Mouse (Mus musculus): ENCODE data around the gene Arl13b. TPM values are rescaled to one million over a fixed set of nuclear protein-coding genes. Genes with fewer than 3 reads are reported as not detected.

Arl13b gene
- polyA plus RNA-seq, 1 experiment = 3.2 TPM

DNA sequence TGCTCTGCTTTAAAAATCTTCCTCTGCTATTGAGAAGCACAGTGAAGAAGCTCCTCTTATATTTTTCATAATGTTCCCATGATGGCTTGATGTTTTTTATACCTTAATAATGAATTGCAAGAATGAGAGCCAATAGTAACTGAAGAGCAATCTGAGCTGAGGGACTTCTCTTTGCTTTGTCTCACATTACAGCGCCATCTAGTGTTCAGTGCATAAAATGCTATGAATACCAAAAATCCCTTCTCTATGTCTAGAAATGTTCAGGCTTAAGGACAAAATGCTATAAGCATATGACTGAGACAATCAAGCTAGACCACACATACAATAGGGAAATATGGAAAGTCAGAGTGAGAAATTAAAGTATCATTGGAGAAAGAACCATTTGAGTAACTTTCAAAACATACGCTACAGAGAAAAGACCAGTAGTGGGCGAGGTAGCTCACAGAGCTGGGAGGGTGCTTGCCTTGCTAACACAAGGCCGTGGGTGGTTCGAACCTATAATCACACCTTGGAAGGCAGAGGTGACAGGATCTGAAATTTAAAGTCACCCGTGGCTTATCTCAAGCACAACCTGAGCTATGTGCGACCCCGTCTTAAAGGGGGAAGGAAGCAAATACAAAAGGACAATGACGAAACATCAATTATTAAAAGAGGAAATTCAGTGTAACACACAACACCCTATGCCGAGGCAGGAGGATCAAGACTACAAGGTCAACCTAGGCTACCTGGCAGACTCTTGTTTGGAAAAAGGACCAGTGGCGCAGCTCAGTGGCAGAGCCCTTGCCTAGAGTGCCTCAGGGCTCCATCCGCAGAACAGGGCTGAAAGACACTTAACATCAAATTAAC lies 20.5 kb downstream of the Arl13b start:
- H3K27me3 ChIP-seq (ENCODE audit: control insufficient read depth, insufficient read depth, low read length) = no peaks in the 10 kb centered on the region
- H3K36me3 ChIP-seq (ENCODE audit: control insufficient read depth, insufficient read depth, low read length) = no peaks in the 10 kb centered on the region
- TF ChIP-seq CTCF (IDR thresholded peaks at IDR 0.05; ENCODE audit: borderline replicate concordance, control insufficient read depth, extremely low read depth, insufficient read depth, low read length, poor library complexity) = no peak
- no peak for TF ChIP-seq POLR2A (IDR thresholded peaks at IDR 0.05; ENCODE audit: control insufficient read depth, extremely low read depth, insufficient read depth, low read length, poor library complexity)
- no peak for DNase-seq
- H3K27ac ChIP-seq (ENCODE audit: control insufficient read depth, insufficient read depth, low read length) = no peak overlapping the region
- 70% methylated on average over 12 of the region's 12 CpGs for WGBS
- no peaks in the 10 kb centered on the region for H3K4me1 ChIP-seq (replicated peaks; ENCODE audit: control insufficient read depth, insufficient read depth, low read length)
- H3K4me3 ChIP-seq (ENCODE audit: control insufficient read depth, insufficient read depth, low read length) = no peak overlapping the region

DNA sequence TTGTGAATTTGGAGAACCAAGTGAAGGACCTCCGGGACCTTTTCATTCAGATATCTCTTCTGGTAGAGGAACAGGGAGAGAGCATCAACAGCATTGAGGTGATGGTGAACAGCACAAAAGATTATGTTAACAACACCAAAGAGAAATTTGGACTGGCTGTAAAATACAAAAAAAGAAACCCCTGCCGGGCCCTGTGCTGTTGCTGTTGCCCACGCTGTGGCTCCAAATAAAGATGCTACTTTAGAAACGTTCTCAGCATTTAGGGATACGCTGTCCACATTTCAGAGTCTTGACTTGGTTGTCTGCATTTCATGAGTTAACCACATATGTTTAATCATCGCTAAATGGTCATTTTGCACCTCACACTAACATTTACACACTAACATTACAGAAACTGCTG lies 24.4 kb downstream of the Arl13b start:
- H3K4me3 ChIP-seq (ENCODE audit: control insufficient read depth, insufficient read depth, low read length) = no peak overlapping the region
- no peak overlapping the region for H3K27ac ChIP-seq (ENCODE audit: control insufficient read depth, insufficient read depth, low read length)
- no peaks in the 10 kb centered on the region for H3K36me3 ChIP-seq (ENCODE audit: control insufficient read depth, insufficient read depth, low read length)
- no peak for DNase-seq
- no peaks in the 10 kb centered on the region for H3K27me3 ChIP-seq (ENCODE audit: control insufficient read depth, insufficient read depth, low read length)
- no peak for TF ChIP-seq POLR2A (IDR thresholded peaks at IDR 0.05; ENCODE audit: control insufficient read depth, extremely low read depth, insufficient read depth, low read length, poor library complexity)
- TF ChIP-seq CTCF (IDR thresholded peaks at IDR 0.05; ENCODE audit: borderline replicate concordance, control insufficient read depth, extremely low read depth, insufficient read depth, low read length, poor library complexity) = no peak
- no peaks in the 10 kb centered on the region for H3K4me1 ChIP-seq (replicated peaks; ENCODE audit: control insufficient read depth, insufficient read depth, low read length)
- WGBS = 97% methylated on average over 6 of the region's 6 CpGs

DNA sequence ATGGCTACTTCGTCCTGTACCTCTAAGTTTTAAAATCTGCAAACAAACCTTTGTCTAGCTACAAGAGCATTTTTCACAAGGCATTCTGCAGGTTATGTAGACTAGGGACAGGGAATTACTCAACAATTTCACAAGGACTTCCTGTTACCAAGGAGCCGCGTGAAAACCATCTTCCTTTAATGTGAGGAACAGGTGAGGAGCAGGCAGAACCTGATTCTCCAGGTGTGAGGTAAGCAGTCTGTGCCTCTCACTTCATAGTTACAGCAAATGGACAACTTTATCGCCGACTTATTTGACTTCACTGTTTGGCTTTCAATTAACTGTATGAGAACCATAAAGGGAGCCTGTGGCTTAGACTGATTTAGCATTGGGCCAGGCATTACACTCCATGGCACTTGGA lies 32.3 kb downstream of the Arl13b start, which contains the start of gene Stx19:
Gene Stx19 (plus strand): TSS at position 186 of the 400 bp plus-strand sequence.
- H3K27ac ChIP-seq (ENCODE audit: control insufficient read depth, insufficient read depth, low read length) = no peak within 1 kb of the TSS
- TF ChIP-seq CTCF (IDR thresholded peaks at IDR 0.05; ENCODE audit: borderline replicate concordance, control insufficient read depth, extremely low read depth, insufficient read depth, low read length, poor library complexity) (no peak), POLR2A (IDR thresholded peaks at IDR 0.05; ENCODE audit: control insufficient read depth, extremely low read depth, insufficient read depth, low read length, poor library complexity) (no peak)
- H3K4me3 ChIP-seq (ENCODE audit: control insufficient read depth, insufficient read depth, low read length) = no peak within 1 kb of the TSS
- H3K4me1 ChIP-seq (replicated peaks; ENCODE audit: control insufficient read depth, insufficient read depth, low read length) = no peaks in the 10 kb centered on the region; the same call in 1 of the 2 replicates
- WGBS = 76% methylated on average over 5 of the region's 5 CpGs
- no peak for DNase-seq
- no peaks in the 10 kb centered on the region for H3K36me3 ChIP-seq (ENCODE audit: control insufficient read depth, insufficient read depth, low read length)
- H3K27me3 ChIP-seq (ENCODE audit: control insufficient read depth, insufficient read depth, low read length) = no peaks in the 10 kb centered on the region

- no peak for DNase-seq
- TF ChIP-seq CTCF (IDR thresholded peaks at IDR 0.05; ENCODE audit: borderline replicate concordance, control insufficient read depth, extremely low read depth, insufficient read depth, low read length, poor library complexity) (no peak), POLR2A (IDR thresholded peaks at IDR 0.05; ENCODE audit: control insufficient read depth, extremely low read depth, insufficient read depth, low read length, poor library complexity) (no peak)
- no peak overlapping the region for H3K4me3 ChIP-seq (ENCODE audit: control insufficient read depth, insufficient read depth, low read length)
- 95% methylated on average over 5 of the region's 5 CpGs for WGBS
- H3K4me1 ChIP-seq (replicated peaks; ENCODE audit: control insufficient read depth, insufficient read depth, low read length) = no peaks in the 10 kb centered on the region; the same call in 1 of the 2 replicates
- H3K27ac ChIP-seq (ENCODE audit: control insufficient read depth, insufficient read depth, low read length) = no peak overlapping the region
- H3K36me3 ChIP-seq (ENCODE audit: control insufficient read depth, insufficient read depth, low read length) = no peaks in the 10 kb centered on the region
- H3K27me3 ChIP-seq (ENCODE audit: control insufficient read depth, insufficient read depth, low read length) = no peaks in the 10 kb centered on the region
Measured at GRCm38 (mm10) chr16:62813790-62814189, 33.0 kb downstream of the Arl13b start.

- Histone ChIP-seq H3K4me1 (replicated peaks; ENCODE audit: control insufficient read depth, insufficient read depth, low read length) (peaks cover 11% of the 10 kb centered on the region), H3K27ac (ENCODE audit: control insufficient read depth, insufficient read depth, low read length) (no peak overlapping the region), H3K36me3 (ENCODE audit: control insufficient read depth, insufficient read depth, low read length) (no peaks in the 10 kb centered on the region), H3K4me3 (ENCODE audit: control insufficient read depth, insufficient read depth, low read length) (no peak overlapping the region), H3K27me3 (ENCODE audit: control insufficient read depth, insufficient read depth, low read length) (no peaks in the 10 kb centered on the region)
- no peak for DNase-seq
- TF ChIP-seq POLR2A (IDR thresholded peaks at IDR 0.05; ENCODE audit: control insufficient read depth, extremely low read depth, insufficient read depth, low read length, poor library complexity) (no peak), CTCF (IDR thresholded peaks at IDR 0.05; ENCODE audit: borderline replicate concordance, control insufficient read depth, extremely low read depth, insufficient read depth, low read length, poor library complexity) (no peak)
- WGBS = 83% methylated on average over 4 of the region's 4 CpGs
Measured at GRCm38 (mm10) chr16:62810855-62811254, 36.0 kb downstream of the Arl13b start.

- Histone ChIP-seq H3K4me3 (ENCODE audit: control insufficient read depth, insufficient read depth, low read length) (0 out of 2 replicates have a peak overlapping the region, but pooled peaks have one; percentile 26), H3K27me3 (ENCODE audit: control insufficient read depth, insufficient read depth, low read length) (no peaks in the 10 kb centered on the region), H3K36me3 (ENCODE audit: control insufficient read depth, insufficient read depth, low read length) (0 out of 2 replicates have a peak, but pooled peaks cover 7% of the 10 kb centered on the region), H3K27ac (ENCODE audit: control insufficient read depth, insufficient read depth, low read length) (peak overlapping the region; percentile 96), H3K4me1 (replicated peaks; ENCODE audit: control insufficient read depth, insufficient read depth, low read length) (peaks cover 11% of the 10 kb centered on the region)
- TF ChIP-seq CTCF (IDR thresholded peaks at IDR 0.05; ENCODE audit: borderline replicate concordance, control insufficient read depth, extremely low read depth, insufficient read depth, low read length, poor library complexity) (no peak), POLR2A (IDR thresholded peaks at IDR 0.05; ENCODE audit: control insufficient read depth, extremely low read depth, insufficient read depth, low read length, poor library complexity) (no peak)
- DNase-seq = peak; percentile 13
- WGBS = 74% methylated on average over 8 of the region's 8 CpGs
Measured at GRCm38 (mm10) chr16:62807249-62807979, 39.4 kb downstream of the Arl13b start.
